Mouse (Mus musculus) lung, postnatal 36 days (tissue): ENCODE results near the gene Mapkap1.
A peak's percentile ranks its signal among the peaks of the same experiment; 100 is the strongest.

Experiments used
- DNase-seq: peaks from one replicate; pipeline ENCODE4 v3.0.0; 2022; ENCODE audit warnings: mixed read lengths

Mapkap1 gene

GRCm38 (mm10) chr2:34638955-34639650, 232.5 kb downstream of the Mapkap1 start:
- peak; percentile 92 for DNase-seq

- DNase-seq = no peak
Observed at GRCm38 (mm10) chr2:34639725-34640124, 233.2 kb downstream of the Mapkap1 start.

GRCm38 (mm10) chr2:34642351-34642750, 235.8 kb downstream of the Mapkap1 start:
- peak; percentile 52 for DNase-seq

GRCm38 (mm10) chr2:34644571-34645526, 238.3 kb downstream of the Mapkap1 start:
- no peak for DNase-seq

GRCm38 (mm10) chr2:34645851-34646540, 239.4 kb downstream of the Mapkap1 start:
- peak; percentile 88 for DNase-seq

- no peak for DNase-seq
Observed at GRCm38 (mm10) chr2:34646541-34646865, 239.9 kb downstream of the Mapkap1 start.

- DNase-seq = no peak
Observed at GRCm38 (mm10) chr2:34647410-34647809, 240.8 kb downstream of the Mapkap1 start.

- DNase-seq = no peak
Observed at GRCm38 (mm10) chr2:34667820-34668219, 261.2 kb downstream of the Mapkap1 start.

GRCm38 (mm10) chr2:34668440-34669191, 262.0 kb downstream of the Mapkap1 start:
- DNase-seq = no peak

- peak; percentile 10 for DNase-seq
Observed at GRCm38 (mm10) chr2:34669203-34669746, 262.7 kb downstream of the Mapkap1 start.

- DNase-seq = no peak
Observed at GRCm38 (mm10) chr2:34670470-34670869, 263.9 kb downstream of the Mapkap1 start.

GRCm38 (mm10) chr2:34671385-34672026, 264.9 kb downstream of the Mapkap1 start:
- peak; percentile 57 for DNase-seq

GRCm38 (mm10) chr2:34673846-34674245, 267.3 kb downstream of the Mapkap1 start:
- DNase-seq = peak; percentile 4
